Mouse (Mus musculus) liver, embryonic 15.5 days (tissue): ENCODE data around the gene BC024063. TPM values are rescaled to one million over a fixed set of nuclear protein-coding genes. Genes with fewer than 3 reads are reported as not detected.
"Not testable (repeated sequence)": the region's sequence is repeated elsewhere in the genome, so short reads cannot be mapped to it uniquely, and the experiment has no call there.

Experiments used
- ATAC-seq: fragments of 200-750 bp; cut with Nextera tagmentation; 2 replicates; pipeline ENCODE4 v1.8.0; 2017; ENCODE audit warnings: moderate number of reproducible peaks, mild to moderate bottlenecking, moderate library complexity; ENCODE audit not compliant: insufficient read depth
- H3K27ac ChIP-seq: fragments of 300-500 bp; sonication (generic); replicated peaks from 2 replicates; pipeline ENCODE4 v1.5.1; 2015; ENCODE audit warnings: mild to moderate bottlenecking, inconsistent platforms
- H3K27me3 ChIP-seq: fragments of 300-500 bp; sonication (generic); 2 replicates; pipeline ENCODE4 v1.6.1; 2015; ENCODE audit warnings: mild to moderate bottlenecking, inconsistent platforms
- H3K36me3 ChIP-seq: fragments of 300-500 bp; sonication (generic); replicated peaks from 2 replicates; pipeline ENCODE4 v1.6.1; 2015; ENCODE audit warnings: moderate library complexity, mild to moderate bottlenecking, inconsistent platforms
- H3K4me1 ChIP-seq: fragments of 300-500 bp; sonication (generic); replicated peaks from 2 replicates; pipeline ENCODE4 v1.6.1; 2015; ENCODE audit warnings: inconsistent platforms
- H3K4me2 ChIP-seq: fragments of 300-500 bp; sonication (generic); 2 replicates; pipeline ENCODE4 v1.6.1; 2015; ENCODE audit warnings: moderate library complexity, mild to moderate bottlenecking, inconsistent platforms
- H3K4me3 ChIP-seq: fragments of 300-500 bp; sonication (generic); replicated peaks from 2 replicates; pipeline ENCODE4 v1.5.1; 2015; ENCODE audit warnings: mild to moderate bottlenecking, inconsistent platforms
- H3K9ac ChIP-seq: fragments of 300-500 bp; sonication (generic); 2 replicates; pipeline ENCODE4 v1.6.1; 2015; ENCODE audit warnings: moderate library complexity, mild to moderate bottlenecking, inconsistent platforms
- H3K9me3 ChIP-seq: fragments of 300-500 bp; sonication (generic); replicated peaks from 2 replicates; pipeline ENCODE4 v1.6.1; 2016; ENCODE audit warnings: inconsistent platforms
- WGBS: fragments of 180-500 bp; shearing (Covaris S2); methylation state at CpG from one replicate; pipeline ENCODE4 v1.1.7; 2015; ENCODE audit warnings: mixed read lengths; ENCODE audit not compliant: insufficient replicate concordance; 5-methylcytosine and 5-hydroxymethylcytosine counted together
- polyA plus RNA-seq: library from polyadenylated mRNA; unstranded; fragments of >200 nt; fragmentation: Nextera tagmentation; extraction: Ambion mirVana; gene quantifications from 2 replicates; pipeline ENCODE4 v1.2.1, GENCODE M21; 2015

The BC024063 gene
- 0.60 TPM in 2 replicates for polyA plus RNA-seq

DNA sequence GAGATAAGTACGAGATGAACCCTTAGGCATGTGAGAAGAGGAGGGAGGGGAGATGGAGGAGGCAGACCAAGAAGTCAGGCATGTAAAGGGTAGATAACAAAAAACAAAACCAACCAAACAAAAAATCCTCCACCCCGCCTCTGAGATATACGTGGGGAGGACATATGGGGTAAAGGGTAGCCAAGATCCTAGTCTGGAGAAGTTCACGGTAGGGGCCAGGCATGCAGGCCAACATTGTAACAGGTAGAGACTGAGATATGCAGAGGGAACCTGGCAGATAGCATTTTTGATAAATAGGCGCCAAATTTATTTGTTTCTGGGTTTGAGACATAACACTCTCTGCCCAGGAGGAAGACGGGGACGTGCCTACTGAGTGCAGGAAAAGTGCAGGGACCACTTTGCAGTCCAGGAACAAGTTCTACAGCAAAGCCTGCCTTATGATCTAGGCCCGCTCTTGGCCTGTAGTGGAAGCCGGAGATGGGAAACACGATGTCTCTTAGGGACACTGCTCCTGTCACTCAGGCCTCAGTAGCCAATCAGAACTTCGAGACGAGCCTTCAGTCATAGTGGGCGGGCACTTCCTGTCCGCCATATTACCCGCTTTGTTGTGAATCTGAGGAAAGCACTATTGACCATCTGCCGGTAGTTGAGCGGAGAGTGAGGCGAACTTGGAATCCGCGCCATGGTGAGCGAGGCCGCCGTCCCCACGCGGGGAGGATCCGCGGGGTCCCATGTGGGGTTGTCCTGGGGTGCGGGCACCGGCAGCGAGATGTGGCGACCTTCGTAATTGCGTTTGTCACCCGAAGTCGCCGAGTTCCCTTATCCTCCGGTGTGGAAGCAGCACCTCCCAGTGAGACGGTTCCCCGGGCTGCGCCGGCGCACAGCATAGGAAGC is at the start of gene BC024063:
Gene BC024063 (plus strand): TSS at position 626 of the 894 bp plus-strand sequence.
- 0 out of 2 replicates have a peak within 1 kb of the TSS, but pooled peaks have one; percentile 53 for H3K27ac ChIP-seq
- not testable (repeated sequence) for H3K9me3 ChIP-seq, H3K27me3 ChIP-seq, H3K4me1 ChIP-seq, H3K36me3 ChIP-seq, H3K9ac ChIP-seq
- ATAC-seq = peak; percentile 94
- H3K4me3 ChIP-seq = peak within 1 kb of the TSS; percentile 59
- WGBS = 13% methylated on average over 42 of the region's 42 CpGs
- H3K4me2 ChIP-seq = peak within 1 kb of the TSS; percentile 57

DNA sequence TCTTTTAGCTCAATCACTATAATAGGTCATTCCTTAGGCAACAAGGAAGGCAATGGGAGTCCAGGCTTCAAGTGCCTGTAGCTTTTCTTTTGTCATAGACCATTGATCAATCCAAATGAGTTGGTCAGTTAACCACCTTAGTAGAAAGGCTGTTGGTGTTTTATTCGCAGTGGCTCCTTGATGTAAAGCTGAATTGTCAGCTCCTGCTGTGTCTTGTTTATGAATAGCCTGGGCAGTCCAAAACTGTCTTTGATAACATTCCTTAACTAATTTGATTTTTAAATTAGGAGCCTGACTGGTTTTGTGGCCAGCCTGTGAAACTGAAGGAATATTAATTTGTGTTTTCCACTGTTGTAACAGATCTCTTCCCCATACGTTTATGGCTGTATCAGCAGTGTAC is 41.0 kb upstream of the BC024063 start:
- no peak overlapping the region for H3K4me3 ChIP-seq
- H3K4me2 ChIP-seq = no peak overlapping the region
- H3K9me3 ChIP-seq = no peaks in the 10 kb centered on the region
- H3K9ac ChIP-seq = no peak overlapping the region
- WGBS = 54% methylated on average over 2 of the region's 2 CpGs
- no peaks in the 10 kb centered on the region for H3K36me3 ChIP-seq
- no peaks in the 10 kb centered on the region for H3K4me1 ChIP-seq
- H3K27ac ChIP-seq = no peak overlapping the region
- H3K27me3 ChIP-seq = no peaks in the 10 kb centered on the region
- ATAC-seq = no peak

DNA sequence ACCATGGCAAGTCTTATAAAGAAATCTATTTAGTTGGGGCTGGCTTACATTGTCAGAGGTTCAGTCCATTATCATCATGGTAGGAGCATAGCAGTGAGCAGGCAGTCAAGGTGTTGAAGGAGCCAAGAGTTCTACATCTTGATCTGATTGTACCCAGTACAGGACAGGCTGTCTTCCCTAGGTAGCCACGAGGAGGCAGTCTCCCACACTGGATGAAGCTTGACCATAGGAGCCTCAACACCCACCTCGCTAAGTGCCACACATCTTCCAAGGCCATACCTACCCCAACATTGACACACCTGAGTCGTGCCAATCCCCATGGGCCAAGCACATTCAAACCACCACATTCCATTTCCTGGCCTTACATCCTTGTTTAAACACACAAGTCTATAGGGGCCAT is 36.5 kb upstream of the BC024063 start:
- WGBS = 58% methylated on average over 3 of the region's 3 CpGs

DNA sequence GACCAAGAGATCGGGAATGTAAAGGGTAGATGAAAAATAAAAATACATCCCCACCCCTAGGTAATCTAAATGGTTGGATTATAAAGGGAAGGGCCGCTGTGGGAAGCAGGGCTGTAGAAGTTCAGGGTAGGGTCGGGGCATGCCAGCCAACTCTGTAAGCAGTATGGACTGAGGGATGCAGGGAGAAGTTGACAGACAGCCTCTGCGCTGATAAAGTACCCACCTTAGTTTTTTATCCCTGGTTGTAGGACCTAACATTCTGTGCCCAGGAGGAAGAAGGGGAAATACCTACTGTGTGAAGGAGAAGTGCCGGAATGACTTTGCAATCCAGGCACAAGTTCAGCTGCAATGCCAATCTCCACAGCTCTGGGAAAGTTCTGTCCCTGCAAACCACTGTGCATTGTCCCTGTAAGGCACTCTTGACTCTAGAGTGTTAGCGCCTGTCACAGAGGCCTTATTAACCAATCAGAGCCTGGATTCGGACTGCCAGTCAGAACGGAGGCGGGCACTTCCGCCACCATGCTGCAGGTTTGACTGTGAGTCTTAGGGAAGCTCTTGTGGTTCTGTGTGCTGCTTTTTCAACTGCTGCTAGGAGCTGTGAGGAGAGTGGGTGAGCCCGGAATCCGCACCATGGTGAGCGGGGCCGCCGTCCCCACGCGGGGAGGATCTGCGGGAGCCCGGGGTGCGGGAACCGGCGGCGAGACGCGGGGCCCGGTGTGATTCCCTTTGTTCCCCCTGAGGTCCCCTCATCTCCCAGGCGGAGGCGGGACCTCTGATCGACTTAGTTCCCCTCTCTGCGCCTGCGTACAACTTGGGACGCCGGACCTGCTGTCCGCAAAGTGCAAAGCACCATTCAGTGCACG is 35.3 kb upstream of the BC024063 start, which contains the start of gene Zfp873:
Gene Zfp873 (plus strand): TSS at position 527 of the 863 bp plus-strand sequence.
- Histone ChIP-seq H3K27ac (peak within 1 kb of the TSS; percentile 83), H3K36me3 (no peaks in the 10 kb centered on the region; the same call in 1 of the 2 replicates), H3K9ac (peak within 1 kb of the TSS; percentile 52), H3K4me1 (peaks cover 6% of the 10 kb centered on the region), H3K27me3 (no peaks in the 10 kb centered on the region), H3K9me3 (0 out of 2 replicates have a peak, but pooled peaks cover 14% of the 10 kb centered on the region), H3K4me3 (peak within 1 kb of the TSS; percentile 69), H3K4me2 (peak within 1 kb of the TSS; percentile 70)
- ATAC-seq = peak; percentile 96
- WGBS = 8% methylated on average over 35 of the region's 35 CpGs

More for the DNA sequence above, 36.5 kb upstream of the BC024063 start:
- H3K9ac ChIP-seq = no peak overlapping the region
- H3K4me1 ChIP-seq = peaks cover 6% of the 10 kb centered on the region
- no peaks in the 10 kb centered on the region; the same call in 1 of the 2 replicates for H3K36me3 ChIP-seq
- H3K4me3 ChIP-seq = no peak overlapping the region
- H3K27ac ChIP-seq = no peak overlapping the region
- no peaks in the 10 kb centered on the region for H3K27me3 ChIP-seq
- H3K9me3 ChIP-seq = 0 out of 2 replicates have a peak, but pooled peaks cover 8% of the 10 kb centered on the region
- ATAC-seq = no peak
- no peak overlapping the region for H3K4me2 ChIP-seq

DNA sequence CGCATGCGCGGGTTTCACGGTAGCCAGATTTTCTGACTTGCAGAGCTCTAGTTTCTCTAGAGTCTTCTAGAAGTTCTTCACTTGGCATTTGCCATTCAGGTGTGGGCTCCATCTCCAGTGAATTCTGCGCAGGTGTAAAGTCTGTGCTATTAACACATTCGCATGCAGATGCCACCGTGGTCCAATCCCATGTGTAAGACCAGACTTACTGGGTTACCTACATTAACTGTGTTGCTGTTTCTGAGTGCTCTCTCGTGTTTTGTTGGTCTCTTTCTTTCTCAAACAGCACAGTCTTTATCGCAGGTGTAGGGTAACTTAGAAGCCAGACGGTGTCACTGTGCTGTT is 34.7 kb upstream of the BC024063 start:
- Histone ChIP-seq H3K4me3 (peak overlapping the region; percentile 69), H3K4me2 (peak overlapping the region; percentile 70), H3K9me3 (0 out of 2 replicates have a peak, but pooled peaks cover 14% of the 10 kb centered on the region)
- not testable (repeated sequence) for H3K27me3 ChIP-seq, ATAC-seq, H3K9ac ChIP-seq, H3K36me3 ChIP-seq, H3K4me1 ChIP-seq, H3K27ac ChIP-seq
- 15% methylated on average over 10 of the region's 10 CpGs for WGBS

DNA sequence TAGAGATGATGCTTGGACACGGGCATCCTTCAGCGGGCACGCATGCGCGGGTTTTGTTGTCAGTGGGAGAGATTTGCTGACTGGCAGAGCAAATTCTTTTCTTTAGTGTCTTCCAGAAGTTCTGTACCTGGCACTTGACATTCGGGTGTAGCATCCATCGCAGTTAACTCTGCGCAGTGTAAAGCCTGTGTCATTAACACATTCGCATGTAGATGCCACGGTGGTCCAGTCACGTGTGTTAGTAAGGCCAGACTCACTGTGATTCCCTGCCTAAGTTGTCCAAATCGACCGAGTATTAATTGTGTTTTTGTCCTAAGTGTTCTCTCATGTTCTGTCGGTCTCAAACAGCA is 444 bp downstream of the BC024063 start:
- H3K4me1 ChIP-seq, H3K9ac ChIP-seq, H3K27ac ChIP-seq, H3K27me3 ChIP-seq, H3K9me3 ChIP-seq, H3K36me3 ChIP-seq, ATAC-seq: not testable (repeated sequence)
- H3K4me2 ChIP-seq = peak overlapping the region; percentile 57
- WGBS = 19% methylated on average over 14 of the region's 14 CpGs
- H3K4me3 ChIP-seq = peak overlapping the region; percentile 59

DNA sequence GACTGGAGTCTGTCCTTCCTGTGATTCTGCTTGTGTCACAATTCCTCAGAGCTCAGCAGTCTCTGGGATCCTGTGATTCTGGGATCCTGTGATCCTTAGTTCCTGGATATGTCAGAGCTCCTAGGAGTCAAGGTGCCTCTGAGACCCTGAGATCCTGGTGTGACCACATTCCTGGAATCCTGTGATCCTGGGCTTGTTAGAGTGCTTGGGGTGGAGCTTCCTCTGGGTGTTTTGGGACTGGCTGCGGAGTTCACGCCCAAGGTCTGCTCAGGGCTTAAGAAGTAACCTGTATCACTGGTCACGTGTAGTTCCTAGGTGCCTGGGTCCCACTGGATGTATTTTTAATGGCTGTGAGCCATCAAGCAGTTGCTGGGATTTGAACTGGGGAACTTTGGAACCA is 34.1 kb downstream of the BC024063 start:
- H3K27ac ChIP-seq = no peak overlapping the region
- no peaks in the 10 kb centered on the region for H3K27me3 ChIP-seq
- no peak overlapping the region for H3K9ac ChIP-seq
- WGBS = 62% methylated on average over 3 of the region's 3 CpGs
- H3K4me1 ChIP-seq = no peaks in the 10 kb centered on the region
- H3K4me2 ChIP-seq = no peak overlapping the region
- no peak overlapping the region for H3K4me3 ChIP-seq
- H3K36me3 ChIP-seq = no peaks in the 10 kb centered on the region
- H3K9me3 ChIP-seq = no peaks in the 10 kb centered on the region; the same call in 1 of the 2 replicates
- no peak for ATAC-seq

DNA sequence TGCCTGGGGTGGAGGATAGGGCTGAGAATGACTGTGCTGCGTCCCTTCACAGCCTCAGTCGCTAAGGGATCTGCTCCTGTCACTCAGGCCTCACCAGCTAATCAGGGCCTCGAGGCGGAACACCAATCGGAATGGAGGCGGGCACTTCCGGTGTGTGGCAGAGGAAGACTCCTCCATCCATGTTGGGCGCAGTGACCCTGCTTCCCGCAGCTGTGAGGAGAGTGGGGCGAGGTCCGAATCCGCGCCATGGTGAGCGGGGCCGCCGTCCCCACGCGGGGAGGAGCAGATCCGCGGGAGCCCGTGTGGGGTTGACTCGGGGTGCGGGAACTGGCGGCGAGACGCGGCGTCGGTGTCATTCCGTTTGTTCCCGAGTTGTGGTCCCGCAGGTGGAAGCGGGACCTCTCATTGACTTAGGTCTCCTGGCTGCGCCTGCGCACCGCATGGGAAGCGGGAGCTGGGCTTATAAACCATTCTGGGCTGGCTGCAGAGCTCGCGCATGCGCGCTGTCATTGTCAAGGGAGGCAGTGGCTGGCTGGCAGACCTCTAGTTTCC is 44.8 kb downstream of the BC024063 start, which contains the start of gene AU041133:
Gene AU041133 (plus strand): TSS at position 164 of the 552 bp plus-strand sequence.
- H3K9me3 ChIP-seq = no peaks in the 10 kb centered on the region
- no peaks in the 10 kb centered on the region for H3K27me3 ChIP-seq
- peak within 1 kb of the TSS; percentile 48 for H3K9ac ChIP-seq
- H3K4me3 ChIP-seq = peak within 1 kb of the TSS; percentile 70
- no peaks in the 10 kb centered on the region for H3K36me3 ChIP-seq
- peak within 1 kb of the TSS; percentile 69 for H3K27ac ChIP-seq
- peak within 1 kb of the TSS; percentile 72 for H3K4me2 ChIP-seq
- WGBS = 1% methylated on average over 41 of the region's 41 CpGs
- H3K4me1 ChIP-seq = peaks cover 5% of the 10 kb centered on the region; the same call in 1 of the 2 replicates
- ATAC-seq = peak; percentile 98

DNA sequence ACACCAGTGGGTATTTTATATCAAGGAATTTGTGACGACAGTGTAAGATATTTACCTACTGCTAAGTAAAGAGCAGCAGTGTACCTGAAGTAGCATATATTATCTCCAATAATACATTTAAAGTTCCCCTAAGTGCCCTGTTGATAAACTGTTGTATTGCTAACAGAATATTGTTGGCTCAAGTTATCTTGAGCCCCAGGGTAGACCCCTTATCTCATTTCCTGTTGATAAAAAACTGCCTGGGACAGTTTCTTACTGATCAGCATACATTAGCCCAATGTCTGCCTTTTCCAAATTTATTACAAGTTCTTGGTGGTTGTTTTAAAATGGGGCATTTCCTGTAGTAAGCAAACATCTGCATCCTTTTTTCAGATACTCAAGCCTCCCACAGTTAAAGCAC is 62.1 kb downstream of the BC024063 start:
- H3K27me3 ChIP-seq = no peaks in the 10 kb centered on the region
- H3K4me3 ChIP-seq = no peak overlapping the region
- peaks cover 33% of the 10 kb centered on the region for H3K36me3 ChIP-seq
- no peaks in the 10 kb centered on the region; the same call in 1 of the 2 replicates for H3K9me3 ChIP-seq
- 55% methylated on average over 1 of the region's 1 CpGs for WGBS
- no peaks in the 10 kb centered on the region for H3K4me1 ChIP-seq
- no peak for ATAC-seq
- H3K9ac ChIP-seq = no peak overlapping the region
- no peak overlapping the region for H3K4me2 ChIP-seq
- H3K27ac ChIP-seq = no peak overlapping the region

DNA sequence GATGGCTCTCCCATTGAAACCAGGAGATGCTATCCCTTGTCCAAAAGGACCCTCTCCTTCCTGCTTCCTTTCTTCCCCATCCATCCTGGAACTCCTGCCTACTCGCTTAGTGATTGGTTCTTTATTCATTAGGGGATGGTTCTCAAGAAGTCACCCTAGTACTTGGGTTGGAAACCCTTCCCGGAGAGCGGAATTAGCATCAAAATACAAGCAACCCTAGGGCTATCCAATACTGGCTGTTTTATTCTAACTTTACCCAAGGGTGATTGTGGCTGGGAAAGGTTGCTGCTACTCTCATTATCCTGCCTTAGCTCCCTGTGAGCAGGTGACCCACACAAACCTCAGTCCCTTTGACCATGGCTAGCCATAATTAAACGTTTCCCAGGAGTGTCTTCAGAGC is 64.4 kb downstream of the BC024063 start:
- Histone ChIP-seq H3K36me3 (peaks cover 46% of the 10 kb centered on the region), H3K9ac (no peak overlapping the region), H3K4me1 (no peaks in the 10 kb centered on the region), H3K4me2 (no peak overlapping the region), H3K27me3 (no peaks in the 10 kb centered on the region), H3K4me3 (no peak overlapping the region), H3K9me3 (peaks cover 1% of the 10 kb centered on the region), H3K27ac (no peak overlapping the region)
- 66% methylated on average over 4 of the region's 4 CpGs for WGBS
- no peak for ATAC-seq
